Mouse (Mus musculus): Measurements from ENCODE around the gene BC034090.

DNA sequence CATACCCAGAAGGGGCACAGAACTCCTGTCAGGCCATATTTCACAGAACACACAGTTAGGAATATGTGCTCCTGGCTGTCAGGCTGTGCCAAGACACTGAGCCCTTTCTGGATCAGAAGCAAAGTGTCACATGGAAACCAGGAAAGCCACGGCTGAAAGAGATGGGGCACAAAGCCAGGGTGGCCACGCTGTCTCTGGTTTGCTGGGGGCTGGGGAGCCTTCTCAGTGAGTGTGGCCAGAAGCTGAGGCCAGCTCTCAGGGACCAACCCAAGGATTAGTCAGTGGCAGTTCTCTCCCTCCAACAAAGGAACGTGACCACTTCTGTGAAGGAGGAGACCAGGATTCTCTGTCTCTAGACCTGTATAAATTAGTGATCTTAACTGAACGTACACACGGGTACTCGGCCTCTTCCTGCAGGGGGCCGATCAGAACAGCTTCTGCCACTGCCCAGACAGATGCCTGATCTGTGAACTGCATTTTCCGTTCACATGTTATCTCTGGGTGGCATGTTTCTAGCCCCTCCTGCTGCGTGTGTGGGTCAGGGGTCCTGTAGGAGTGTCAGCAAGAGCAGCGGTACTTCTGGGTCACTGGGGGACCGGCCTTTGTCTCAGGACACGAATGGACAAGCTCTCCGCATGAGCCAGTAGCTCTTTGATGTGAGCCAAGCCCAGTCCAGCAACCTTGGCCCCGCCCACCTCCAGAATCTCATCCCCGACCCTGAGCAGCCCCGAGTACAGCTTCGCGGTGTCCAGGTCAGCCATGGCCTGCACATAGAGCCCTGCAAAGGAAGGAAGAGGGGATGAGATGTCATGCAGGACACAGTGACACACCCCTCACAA, 31.1 kb downstream of the BC034090 start:
- TF ChIP-seq CTCF (conservative IDR thresholded peaks at IDR 0.05; ENCODE audit: low read length): no peak
- TF ChIP-seq POU5F1 (IDR thresholded peaks at IDR 0.05; ENCODE audit: borderline replicate concordance, low read length): no peak
- no peak for TF ChIP-seq NANOG (IDR thresholded peaks at IDR 0.05; ENCODE audit: borderline replicate concordance, low read length)
